Mouse (Mus musculus) layer of hippocampus, adult 8-10 months (tissue): Measurements from ENCODE around the gene Pou1f1. TPM values are rescaled to one million over a fixed set of nuclear protein-coding genes. Genes with fewer than 3 reads are reported as not detected.

Source experiments
- DNase-seq, 2 experiments: peaks; one replicate each; pipeline ENCODE4 v3.0.0; 2022; ENCODE audit warnings: low spot score in 2 of 2
- total RNA-seq, 4 experiments: library from RNA; stranded (reverse); gene quantifications; 2 replicates each; pipeline ENCODE4 v1.2.4; 2022

Gene Pou1f1
- total RNA-seq, 4 experiments from 2014 or later: not detected

- DNase-seq: no peak
These were observed 44.0 kb downstream of the Pou1f1 start for GRCm38 (mm10) chr16:65564306-65564705.

GRCm38 (mm10) chr16:65564951-65565350 lies 44.6 kb downstream of the Pou1f1 start:
- DNase-seq: no peak

GRCm38 (mm10) chr16:65568853-65569252 lies 48.5 kb downstream of the Pou1f1 start:
- DNase-seq: no peak

GRCm38 (mm10) chr16:65577298-65578029 lies 57.2 kb downstream of the Pou1f1 start:
- no peak for DNase-seq

Other genes with a start within 250 kb of the Pou1f1 start
- gene Chmp2b, start 42.2 kb downstream of the Pou1f1 start, total RNA-seq: 10 to 100 TPM; 53.9 to 63.1 (median 57.6) TPM